Mouse (Mus musculus): ENCODE measurements around the gene Dnah8. TPM values are rescaled to one million over a fixed set of nuclear protein-coding genes. Genes with fewer than 3 reads are reported as not detected.

The Dnah8 gene
- total RNA-seq, 2 experiments from 2014 or later = 0.67 to 1.1 TPM

DNA sequence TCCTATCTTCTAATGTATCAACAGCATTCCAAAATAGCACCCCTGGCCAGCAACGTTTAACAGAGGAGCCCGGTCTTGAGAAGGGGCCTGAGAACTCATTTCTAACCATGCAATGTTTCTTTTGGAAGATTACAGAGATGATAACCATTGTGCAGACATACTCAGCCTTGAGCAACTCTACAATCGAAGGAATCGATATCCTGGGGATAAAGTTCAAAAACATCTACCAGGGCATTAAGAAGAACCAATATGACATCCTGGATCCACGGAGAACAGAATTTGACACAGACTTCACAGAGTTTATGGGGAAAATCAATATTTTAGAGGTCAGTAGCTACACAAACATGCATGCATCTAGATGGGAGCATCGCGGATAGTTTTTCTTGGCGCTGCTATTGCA, 39.0 kb downstream of the Dnah8 start:
- no peak for DNase-seq

- no peak for DNase-seq
Observed at GRCm38 (mm10) chr17:30664856-30665255, 40.7 kb downstream of the Dnah8 start.

DNA sequence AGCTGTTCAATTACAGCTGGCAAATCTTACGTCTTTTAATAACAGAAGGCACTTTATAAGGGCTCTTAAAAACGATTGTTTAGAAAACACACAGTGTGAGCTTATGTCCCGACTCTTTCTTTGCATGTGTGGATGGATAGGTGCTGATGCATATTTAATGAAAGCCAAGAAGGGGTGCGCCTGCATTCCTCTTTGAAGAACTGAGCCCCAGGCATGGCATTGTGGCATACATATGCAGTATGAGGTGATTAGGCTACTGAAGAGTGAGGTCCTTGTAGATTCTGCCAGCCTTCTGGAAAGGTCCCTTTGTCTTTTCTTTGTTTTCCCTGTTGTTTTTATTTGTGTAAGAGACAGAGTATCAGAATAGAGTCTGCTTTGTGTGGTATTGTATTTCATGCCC, 48.4 kb downstream of the Dnah8 start:
- no peak for DNase-seq

- no peak for DNase-seq
Observed at GRCm38 (mm10) chr17:30673023-30673422, 48.9 kb downstream of the Dnah8 start.

DNA sequence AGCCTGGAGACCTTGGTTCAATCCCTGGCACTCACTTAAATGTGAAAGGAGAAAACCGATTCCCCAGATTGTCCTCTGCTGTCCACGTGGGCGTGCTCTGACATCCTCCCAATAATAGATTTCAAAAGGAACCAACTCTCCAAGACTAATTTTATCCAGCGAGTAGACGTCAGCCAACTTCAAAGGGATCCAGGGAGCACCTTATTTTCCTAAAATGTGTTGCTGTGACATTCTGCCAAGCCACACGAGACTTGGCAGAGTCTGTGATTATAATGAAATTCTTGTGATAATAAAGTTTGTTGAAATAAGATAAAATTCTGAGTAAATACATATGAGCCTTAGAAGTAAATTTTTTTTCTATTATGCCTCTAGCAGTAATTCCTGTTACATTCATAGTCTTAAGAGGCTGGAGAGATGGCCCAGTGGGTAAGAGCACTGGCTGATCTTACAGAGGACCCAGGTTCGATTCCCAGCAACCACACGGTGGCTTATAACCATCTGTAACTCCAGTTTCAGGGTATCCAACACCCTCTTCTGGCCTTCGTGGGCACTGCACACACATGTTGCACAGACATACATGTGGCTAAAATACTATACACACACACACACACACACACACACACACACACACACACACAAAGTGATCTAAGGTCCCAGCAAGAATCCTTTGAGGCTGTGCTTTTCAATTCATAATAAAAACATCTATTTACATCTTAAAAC, 51.0 kb downstream of the Dnah8 start:
- DNase-seq = no peak

DNA sequence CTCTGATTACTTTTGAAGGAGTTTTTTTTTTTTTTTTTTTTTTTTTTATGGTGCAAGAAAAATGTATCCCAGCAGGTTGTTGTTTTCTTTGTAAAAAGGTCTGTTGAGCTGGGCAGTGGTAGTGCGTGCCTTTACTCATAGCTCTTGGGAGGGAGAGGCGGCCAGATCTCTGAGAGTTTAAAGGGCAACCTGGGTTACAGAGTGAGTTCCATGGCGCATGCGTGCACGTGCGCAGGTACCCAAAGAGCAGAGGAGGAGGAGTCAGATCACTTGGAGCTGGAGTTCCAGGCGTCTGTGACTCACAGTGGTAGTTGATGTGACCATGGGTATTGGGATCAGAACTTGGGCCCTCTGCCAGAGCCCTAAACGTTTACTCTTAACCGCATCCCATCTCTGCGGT, 54.4 kb downstream of the Dnah8 start:
- DNase-seq = no peak

DNA sequence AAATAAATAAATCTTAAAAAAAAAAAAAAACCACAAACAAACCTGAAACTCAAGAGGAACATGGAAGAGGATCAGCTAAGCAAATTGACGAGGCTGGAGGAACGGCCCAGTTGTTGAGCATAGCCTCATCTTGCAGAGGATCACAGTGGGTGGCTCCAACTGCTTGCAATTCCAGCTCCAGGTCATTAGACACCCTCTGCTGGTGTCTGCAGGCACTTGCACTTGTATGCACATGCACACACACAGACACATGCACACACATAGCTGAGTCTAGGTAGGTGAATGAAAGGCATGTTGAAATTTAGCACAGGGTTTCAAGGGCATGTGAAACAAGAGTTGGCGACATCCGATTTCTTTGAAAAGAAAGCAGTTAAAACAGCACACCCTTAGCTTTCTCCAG, 55.5 kb downstream of the Dnah8 start:
- no peak for DNase-seq

- DNase-seq = peak; percentile 5 to 69
Observed at GRCm38 (mm10) chr17:30681604-30682003, 57.5 kb downstream of the Dnah8 start.

DNA sequence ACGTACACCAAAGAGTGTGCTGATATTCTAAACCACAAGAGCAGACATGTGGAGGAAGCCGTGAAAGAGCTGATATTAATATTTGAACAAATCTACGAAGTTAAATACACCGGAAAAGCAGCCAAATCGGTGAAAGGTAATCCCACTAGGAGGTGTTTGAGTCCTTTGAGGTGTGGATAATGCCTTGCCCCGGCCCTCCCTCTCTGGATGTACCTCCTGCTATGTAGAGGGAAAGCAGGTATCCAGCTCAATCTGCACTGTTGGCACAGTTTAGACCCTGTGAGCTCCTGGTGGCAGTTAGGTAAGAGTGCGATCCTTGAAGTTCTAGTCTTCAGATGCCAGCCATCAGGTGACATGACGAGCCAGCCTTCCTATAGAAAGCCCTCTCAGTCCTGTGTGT, 66.0 kb downstream of the Dnah8 start:
- no peak for DNase-seq

- no peak for DNase-seq
Observed at GRCm38 (mm10) chr17:30691481-30691880, 67.3 kb downstream of the Dnah8 start.

- no peak for DNase-seq
Observed at GRCm38 (mm10) chr17:30694281-30694680, 70.1 kb downstream of the Dnah8 start.

GRCm38 (mm10) chr17:30714732-30715131, 90.6 kb downstream of the Dnah8 start:
- no peak for DNase-seq

GRCm38 (mm10) chr17:30718197-30718596, 94.0 kb downstream of the Dnah8 start:
- no peak for DNase-seq

- no peak for DNase-seq
Observed at GRCm38 (mm10) chr17:30719031-30719430, 94.9 kb downstream of the Dnah8 start.

- no peak for DNase-seq
Observed at GRCm38 (mm10) chr17:30727788-30728187, 103.6 kb downstream of the Dnah8 start.

DNA sequence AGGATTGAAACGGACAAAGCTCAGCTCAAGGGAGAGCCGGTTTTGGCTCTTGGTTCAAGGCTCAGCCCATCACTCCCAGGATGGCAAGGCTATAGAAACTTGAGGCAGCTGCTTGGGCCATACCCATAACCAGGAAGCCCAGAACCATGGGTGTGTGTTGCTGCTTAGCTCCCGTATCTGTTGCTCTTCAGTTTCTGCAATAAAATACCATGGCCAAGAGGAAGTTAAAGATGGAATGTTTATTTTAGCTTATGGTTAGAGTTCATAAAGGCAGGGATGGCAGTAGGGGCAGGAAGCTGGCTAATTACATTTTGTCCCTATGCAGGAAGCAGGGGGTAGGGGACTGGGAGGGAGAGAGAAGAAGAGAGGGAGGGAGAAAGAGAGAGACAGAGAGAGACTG, 108.6 kb downstream of the Dnah8 start:
- DNase-seq = no peak

DNA sequence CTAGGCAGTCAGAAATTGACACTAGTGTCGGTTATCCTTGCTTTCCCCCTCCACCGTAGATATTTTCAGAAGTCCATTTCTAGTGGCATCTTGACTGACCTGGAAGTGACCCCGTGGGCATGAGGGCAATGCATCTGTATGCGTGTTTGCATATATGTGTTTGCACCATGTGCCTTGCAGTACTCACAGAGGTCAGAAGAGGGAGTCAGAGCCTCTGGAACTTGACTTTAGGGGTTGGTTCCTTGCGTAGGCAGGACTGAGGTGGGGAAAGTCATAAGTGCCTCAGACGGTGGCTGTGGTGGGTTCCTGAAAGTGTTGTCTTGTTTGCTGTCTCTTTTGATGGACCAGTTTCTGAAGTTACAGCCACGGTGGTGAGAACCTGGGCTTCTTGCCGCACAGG, 110.6 kb downstream of the Dnah8 start:
- DNase-seq = no peak

GRCm38 (mm10) chr17:30735454-30735853, 111.3 kb downstream of the Dnah8 start:
- DNase-seq = no peak

DNA sequence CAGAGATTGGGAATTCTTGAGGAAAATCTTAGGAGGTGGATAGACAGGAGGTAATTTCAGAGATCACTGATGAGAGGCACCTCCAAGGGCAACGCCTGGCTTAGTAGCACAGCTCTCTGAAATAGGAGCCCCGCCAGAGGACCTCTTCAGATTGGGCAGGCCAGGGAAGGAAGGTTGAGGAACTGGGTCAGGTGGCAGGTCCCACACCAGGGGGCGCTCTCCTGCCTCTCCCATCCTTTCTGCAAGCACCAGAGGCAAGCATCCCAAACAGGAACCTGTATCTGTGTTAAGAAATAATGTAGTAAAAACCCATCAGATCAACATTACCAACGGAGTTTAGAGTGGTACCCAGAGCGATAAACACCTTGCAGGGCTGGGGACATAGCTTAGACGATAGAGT, 113.6 kb downstream of the Dnah8 start:
- DNase-seq = peak; percentile 17 to 37

DNA sequence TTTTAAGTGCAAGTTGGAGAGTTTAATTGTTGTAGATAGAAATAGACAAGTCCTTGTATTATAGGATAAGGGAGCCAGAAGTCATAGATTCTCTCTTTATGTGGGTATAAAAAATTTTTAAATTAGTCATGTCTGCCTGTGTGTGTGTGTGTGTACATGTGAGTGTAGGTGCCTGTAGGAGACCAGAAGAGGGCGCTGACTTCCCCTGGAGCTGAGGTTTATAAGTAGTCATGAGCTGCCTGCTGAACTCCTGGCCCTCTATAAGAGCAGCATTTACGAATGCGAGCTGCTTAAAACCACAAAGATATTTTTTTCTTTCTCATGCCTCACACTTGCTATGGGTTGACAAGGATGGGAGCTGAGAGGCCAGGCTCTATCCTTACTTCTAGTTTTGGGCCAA, 115.6 kb downstream of the Dnah8 start:
- no peak for DNase-seq

DNA sequence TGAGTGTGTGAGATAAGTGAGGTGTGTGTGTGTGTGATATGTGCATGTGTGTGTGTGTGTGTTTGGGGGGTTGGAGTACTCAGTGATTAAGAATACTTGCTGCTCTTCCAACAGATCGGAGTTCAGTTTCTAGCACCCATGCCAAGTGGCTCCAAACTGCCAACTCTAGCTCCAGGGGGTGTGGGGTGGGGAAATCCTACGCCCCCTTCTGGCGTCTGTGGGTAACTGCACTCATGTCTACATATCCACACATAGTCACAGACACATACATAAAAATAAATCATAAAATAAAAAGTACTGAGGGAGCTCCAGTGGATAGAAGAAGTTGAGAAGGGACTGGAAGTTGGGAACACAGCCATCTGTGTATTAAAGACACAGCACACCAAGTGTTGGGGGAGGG, 119.8 kb downstream of the Dnah8 start:
- no peak for DNase-seq

DNA sequence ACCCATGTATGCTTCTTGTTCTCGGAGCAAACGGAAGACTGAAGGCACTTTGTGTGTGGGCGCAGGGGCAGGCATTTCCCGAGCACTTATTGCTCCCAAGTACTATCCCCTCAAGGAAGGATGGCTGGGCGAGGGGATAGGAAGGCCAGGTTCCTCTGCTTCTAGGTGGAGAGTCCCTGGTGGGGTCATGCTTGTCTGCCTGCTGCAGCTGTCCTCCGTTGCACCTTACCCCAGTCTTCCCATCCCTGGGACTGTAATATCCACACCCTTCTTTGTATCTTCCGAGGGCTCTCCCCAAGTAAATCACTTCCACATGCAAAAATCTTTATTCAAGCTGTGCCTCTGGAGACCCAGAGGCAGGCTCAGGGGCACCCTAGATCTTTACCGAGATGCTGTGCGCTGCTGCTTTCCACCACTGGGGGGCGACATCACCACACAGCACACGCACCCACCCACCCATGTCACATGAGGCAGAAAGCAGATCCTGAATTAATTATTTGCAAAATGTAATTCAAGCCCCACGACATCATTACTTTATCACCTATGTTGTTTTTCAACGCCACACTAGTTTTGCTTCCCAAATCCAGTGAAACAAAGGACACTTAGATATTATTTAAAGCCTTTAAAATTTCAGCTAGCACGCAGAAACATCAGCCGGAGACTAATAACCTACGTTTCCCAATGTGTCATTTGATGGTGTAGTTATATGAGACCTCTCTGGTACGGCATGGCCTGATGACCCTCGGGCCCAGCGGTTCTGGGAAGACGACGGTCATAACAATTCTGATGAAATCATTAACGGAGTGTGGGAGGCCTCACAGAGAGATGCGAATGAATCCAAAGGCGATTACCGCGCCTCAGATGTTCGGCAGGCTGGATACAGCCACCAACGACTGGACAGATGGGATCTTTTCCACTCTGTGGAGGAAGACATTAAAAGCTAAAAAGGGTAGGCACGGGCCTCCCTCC, 122.2 kb downstream of the Dnah8 start:
- peak in 1 of 2 experiments; percentile 50 for DNase-seq

- DNase-seq = no peak
Observed at GRCm38 (mm10) chr17:30749391-30749790, 125.2 kb downstream of the Dnah8 start.

Measured in heart, adult 18-20 months (tissue).